Mouse (Mus musculus) liver, adult 2 months (tissue): Measurements from ENCODE around the gene Zmynd8.

ENCODE experiments used
- CTCF ChIP-seq: fragments of 200-500 bp; IDR thresholded peaks from 2 replicates; pipeline ENCODE4 v1.5.1; 2011; ENCODE audit warnings: low read depth, low read length, control low read depth
- POLR2A ChIP-seq: fragments of 200-500 bp; IDR thresholded peaks from 2 replicates; pipeline ENCODE4 v1.6.1; 2011; ENCODE audit warnings: low read length, control low read depth; ENCODE audit not compliant: insufficient read depth; ENCODE audit errors: extremely low read depth

DNA sequence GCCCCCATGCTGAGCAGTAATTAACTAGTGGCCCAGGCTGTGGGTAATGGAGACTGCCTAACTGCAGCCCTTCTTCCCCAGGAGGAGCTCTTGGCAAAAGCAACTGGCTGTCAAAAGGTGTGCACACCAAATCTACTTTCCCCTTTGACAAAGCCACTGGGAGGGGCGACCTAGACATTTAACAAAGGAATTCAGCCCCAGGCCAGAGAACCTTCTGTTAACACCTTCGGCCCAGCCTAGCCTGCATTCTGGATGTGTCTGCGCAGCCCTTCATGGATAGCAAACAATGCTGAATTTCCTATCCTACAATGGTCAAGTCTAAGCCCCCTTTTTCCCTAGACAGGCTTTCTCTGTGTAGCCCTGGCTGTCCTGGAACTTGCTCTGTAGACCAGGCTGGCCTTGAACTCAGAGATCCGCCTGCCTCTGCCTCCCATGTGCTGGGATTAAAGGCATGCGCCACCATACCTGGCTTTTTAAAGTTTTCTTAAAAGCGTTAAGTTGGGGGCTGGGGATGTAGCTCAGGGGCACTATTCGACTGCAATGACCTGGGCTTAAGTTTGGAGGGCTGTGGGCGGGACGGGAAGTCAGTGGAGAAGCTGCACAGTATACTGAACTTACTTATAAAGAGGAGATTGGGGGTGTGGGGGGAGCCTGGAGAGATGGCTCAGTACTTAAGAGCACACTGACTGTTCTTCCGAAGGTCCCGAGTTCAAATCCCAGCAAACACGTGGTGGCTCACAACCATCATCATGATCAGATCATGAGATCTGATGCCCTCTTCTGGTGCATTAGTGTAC is 90.4 kb downstream of the Zmynd8 start:
- TF ChIP-seq CTCF (no peak), POLR2A (no peak)
